Mouse (Mus musculus): ENCODE measurements at regions not wholly inside any gene's neighbourhood (a gene's known extent, or its start where the extent isn't known, plus 50 kb on each side); places are given as distances from the start of the nearest gene placed in this dataset.
"Not testable (repeated sequence)": the region's sequence is repeated elsewhere in the genome, so short reads cannot be mapped to it uniquely, and the experiment has no call there.

DNA sequence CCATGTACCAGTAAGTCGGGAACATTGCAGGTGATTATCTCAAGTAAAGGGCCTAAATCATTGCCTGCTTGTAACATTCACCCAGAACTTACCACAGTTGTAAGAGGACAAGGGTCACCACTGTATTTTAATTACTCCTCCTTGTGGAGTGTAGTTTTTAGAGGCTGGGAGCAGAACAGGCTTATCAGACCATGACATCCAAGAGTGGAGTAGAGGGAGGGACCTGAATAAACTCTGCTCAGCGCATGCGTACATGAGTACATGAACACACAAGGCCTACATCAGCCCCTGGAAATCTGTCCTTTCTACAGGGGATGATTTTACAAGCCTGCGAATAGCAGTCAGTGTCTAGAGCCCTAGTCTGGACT is 456.4 kb downstream of the Cbln4 start:
- DNase-seq = peak; percentile 4

GRCm38 (mm10) chr2:171586217-171586852 is 456.9 kb downstream of the Cbln4 start:
- DNase-seq = peak; percentile 4

- DNase-seq = no peak
Observed at GRCm38 (mm10) chr2:171574360-171574759, 468.9 kb downstream of the Cbln4 start.

DNA sequence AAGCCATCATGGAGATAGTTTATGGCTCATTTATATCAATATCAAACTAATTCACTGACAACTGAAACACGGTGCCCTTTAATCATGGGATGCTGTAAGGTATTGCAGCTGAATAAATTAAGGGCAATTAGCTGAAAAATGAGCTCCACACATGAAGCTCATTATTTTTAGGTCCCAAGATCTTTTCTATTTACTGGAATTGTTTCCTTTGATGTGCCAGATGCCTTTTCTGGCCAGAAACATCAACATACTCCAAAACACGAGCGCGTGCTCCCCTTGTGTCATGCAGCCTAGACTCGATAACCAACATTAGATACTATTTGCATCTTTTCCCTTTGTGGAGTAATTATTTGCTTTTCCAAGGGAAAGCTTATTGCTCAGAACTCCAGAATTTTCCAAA is 480.6 kb downstream of the Cbln4 start:
- no peak for DNase-seq

GRCm38 (mm10) chr2:171542768-171543167 is 500.5 kb downstream of the Cbln4 start:
- DNase-seq = not testable (repeated sequence)

GRCm38 (mm10) chr2:171514876-171515275 is 528.4 kb downstream of the Cbln4 start:
- no peak for DNase-seq

DNA sequence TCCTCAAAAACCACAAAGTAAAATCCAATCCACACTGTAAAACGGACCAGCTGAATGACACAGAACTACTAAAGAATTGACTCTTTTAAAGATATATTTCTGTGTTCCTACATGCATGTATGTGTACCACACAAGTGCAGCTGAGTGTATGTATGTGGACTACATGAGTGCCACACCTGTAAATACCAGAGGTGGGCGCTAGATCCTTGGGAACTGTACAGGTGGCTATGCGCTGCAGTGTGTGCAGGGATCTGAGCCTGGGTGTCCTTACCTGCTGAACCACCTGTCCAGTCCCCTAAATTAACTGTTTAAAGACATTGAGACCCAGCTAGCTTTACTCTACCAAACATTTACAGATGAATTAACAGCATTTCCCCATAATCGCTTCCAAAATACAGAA is 546.6 kb downstream of the Cbln4 start:
- DNase-seq = no peak

- peak; percentile 45 for DNase-seq
Observed at GRCm38 (mm10) chr2:171493741-171494140, 549.5 kb downstream of the Cbln4 start.

DNA sequence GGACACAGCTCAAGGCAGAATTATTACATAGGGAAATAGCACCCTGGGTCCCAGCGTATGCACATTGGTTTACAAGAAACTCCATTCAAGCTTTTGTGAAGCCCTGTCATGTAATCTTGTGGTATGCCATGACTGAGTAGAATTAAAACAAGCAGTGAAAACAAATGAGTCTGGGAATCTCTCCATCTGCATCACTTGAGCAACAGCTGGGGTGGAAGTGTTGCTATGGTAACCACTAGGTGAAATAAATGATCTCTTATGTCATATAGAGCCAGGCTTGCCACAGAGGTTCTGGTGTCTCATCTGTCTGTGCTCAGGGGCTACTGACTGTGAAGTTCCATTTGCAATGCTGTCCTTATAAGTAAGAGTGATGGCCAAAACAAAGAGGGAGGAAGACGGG is 556.0 kb downstream of the Cbln4 start:
- no peak for DNase-seq

- no peak for DNase-seq
Observed at GRCm38 (mm10) chr2:171453241-171453640, 590.0 kb downstream of the Cbln4 start.

DNA sequence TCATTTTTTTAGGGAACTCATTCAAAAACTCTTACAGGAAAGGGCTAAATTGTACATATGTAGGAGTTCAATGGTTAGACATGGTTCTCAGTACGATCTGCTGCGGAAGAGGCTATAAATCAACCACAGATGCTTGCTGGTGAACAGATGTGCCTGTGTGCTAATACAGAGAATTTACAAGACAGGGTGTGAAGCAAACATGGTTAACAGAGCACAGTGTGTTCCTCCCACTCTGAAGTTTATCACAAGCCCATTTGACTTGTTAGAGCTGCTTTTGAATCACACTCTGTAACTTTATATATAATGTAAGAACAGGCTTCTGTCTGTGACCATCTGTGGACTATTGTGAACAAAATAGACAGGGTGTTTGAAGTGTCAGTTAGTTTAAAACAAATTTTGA is 637.2 kb downstream of the Cbln4 start:
- no peak for DNase-seq

- no peak for DNase-seq
Observed at GRCm38 (mm10) chr2:171388936-171389335, 654.3 kb downstream of the Cbln4 start.

DNA sequence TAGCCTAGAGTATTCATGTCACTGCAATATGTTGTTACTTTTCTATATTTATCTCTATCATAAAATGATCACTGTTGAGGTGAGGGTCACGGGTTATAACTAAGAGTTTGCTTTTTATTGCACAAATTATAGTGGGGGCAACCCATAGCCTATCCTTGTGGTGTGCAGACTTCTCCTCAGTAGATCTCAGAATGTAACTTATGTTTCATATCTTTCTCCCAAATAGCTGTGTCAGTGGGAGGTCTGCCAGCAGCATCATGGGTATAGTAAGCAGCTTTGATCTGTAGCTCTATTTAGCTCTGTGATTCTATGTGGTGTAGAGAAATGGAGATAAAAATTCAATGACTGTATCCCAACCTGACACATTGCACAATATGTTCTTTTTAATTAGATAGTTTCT is 641.9 kb downstream of the Dok5 start:
- DNase-seq = no peak

- no peak for DNase-seq
Observed at GRCm38 (mm10) chr2:171373016-171373415, 641.4 kb downstream of the Dok5 start.

- no peak for DNase-seq
Observed at GRCm38 (mm10) chr2:171371751-171372150, 640.1 kb downstream of the Dok5 start.

DNA sequence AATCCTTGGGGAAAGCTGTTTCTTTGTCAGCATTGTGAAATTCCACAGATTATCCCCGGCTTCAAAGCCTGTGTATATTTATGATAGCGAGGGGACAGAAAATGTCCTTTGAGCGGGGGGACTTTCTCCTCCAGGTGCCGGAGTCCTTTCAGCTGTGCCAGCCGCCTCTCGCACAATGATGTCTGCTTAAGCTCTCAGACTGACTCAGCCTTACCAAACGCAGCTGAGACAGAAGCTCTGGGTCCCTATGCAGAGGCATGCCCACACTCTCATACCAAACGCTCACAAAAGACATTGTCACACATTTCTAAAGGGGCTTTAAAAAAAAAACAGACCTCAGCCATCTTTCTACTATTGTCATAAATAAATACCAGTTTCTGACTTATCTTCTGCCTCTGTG is 633.9 kb downstream of the Dok5 start:
- DNase-seq = no peak

GRCm38 (mm10) chr2:171364621-171365020 is 633.0 kb downstream of the Dok5 start:
- no peak for DNase-seq

GRCm38 (mm10) chr2:171363381-171363780 is 631.8 kb downstream of the Dok5 start:
- DNase-seq = no peak

DNA sequence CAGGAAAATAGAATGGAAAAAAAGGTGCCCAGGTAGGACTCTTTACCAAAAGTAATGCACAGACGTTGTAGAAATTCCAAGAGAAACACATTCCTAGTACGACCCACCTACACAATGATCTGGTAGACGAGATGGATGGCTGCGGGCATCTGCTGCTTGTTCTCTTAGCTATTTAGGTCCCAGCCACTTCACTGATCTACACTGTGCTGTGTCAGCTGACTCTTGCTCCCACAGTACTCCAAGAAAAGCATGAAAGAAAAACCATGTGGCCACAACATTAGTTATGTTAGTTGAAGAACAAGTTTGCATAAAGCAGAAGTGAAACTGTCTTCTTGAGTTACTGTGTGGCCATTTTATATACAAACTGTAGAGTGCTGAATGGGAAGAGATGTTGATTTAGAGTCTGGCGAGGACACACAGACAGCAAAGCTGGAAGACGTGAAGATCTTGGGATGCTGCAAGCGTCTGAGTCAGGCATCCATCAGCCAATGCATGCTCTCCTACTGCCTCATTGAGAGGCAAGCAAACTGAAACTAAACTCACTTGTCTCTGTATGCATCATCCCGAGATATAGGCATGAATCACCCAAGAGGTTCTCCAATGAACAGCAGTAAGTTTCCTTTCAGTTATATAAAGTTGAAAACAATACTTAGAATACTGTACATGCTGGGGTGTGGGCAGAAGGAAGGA is 626.6 kb downstream of the Dok5 start:
- no peak for DNase-seq

GRCm38 (mm10) chr2:171348156-171348555 is 616.5 kb downstream of the Dok5 start:
- DNase-seq = no peak

DNA sequence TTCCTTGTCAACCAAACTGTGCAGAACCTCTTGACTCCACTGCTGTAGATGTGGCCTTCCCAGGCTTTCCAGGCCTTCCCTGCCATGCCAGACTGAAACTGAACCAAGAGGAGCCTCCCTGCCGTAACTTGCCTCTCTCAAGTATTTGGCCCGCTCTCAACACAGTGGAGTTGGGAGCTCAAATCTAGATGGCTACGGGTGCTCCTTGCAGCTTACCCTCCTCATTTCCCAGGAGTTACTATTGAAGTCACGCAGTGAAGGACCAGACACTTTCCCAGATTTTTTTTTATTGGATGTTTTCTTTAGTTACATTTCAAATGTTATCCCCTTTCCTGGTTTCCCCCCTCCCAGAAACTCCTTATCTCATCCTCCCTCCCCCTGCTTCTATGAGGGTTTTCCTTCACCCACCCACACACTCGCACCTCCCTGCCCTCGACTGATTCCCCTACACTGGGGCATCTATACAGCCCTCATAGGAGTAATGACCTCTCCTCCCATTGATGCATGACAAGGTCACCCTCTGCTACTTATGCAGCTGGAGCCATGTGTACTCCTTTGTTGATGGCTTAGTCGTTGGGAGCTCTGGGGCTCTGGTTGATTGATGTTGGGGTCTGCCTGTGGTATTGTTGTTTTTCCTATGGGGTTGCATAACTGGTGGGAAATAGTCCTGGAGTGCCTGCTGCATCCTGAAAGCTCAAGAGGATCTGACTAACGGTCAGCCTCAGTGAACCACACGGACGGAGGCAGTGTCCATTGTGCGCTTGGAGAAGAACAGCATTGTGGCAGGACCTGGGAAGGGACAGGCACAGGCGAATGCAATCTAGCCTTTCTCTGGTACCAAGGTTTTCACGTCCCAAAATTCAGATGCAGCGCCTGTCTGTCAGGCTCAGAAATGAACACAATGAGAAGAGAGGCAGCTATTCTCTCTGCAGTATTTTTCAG is 602.5 kb downstream of the Dok5 start:
- no peak for DNase-seq

DNA sequence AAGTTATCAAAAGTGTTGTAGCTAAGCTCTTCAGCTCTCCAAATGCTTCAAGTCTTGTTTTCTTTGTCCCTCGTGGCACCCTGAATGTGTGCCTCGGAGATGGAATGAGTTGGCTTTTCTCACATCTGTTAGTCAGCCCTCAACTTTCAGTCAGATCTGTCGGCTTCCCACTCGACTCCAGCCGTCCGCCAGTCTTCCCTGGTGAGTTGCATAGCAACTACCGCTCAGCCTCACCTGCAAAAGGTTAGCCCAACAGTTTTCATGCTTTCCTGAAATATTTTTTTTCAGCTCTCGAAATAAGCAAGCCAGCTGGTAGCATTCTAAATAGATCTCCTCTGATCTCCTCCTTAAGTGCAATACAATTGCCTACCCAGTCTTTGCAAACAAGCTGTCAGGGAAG is 601.2 kb downstream of the Dok5 start:
- no peak for DNase-seq

- DNase-seq = no peak
Observed at GRCm38 (mm10) chr2:171331529-171331928, 599.9 kb downstream of the Dok5 start.

GRCm38 (mm10) chr2:171326909-171327308 is 595.3 kb downstream of the Dok5 start:
- no peak for DNase-seq
